Comparison of ENCODE assay signal across 11 mouse cellular contexts in the genomic region with DNA sequence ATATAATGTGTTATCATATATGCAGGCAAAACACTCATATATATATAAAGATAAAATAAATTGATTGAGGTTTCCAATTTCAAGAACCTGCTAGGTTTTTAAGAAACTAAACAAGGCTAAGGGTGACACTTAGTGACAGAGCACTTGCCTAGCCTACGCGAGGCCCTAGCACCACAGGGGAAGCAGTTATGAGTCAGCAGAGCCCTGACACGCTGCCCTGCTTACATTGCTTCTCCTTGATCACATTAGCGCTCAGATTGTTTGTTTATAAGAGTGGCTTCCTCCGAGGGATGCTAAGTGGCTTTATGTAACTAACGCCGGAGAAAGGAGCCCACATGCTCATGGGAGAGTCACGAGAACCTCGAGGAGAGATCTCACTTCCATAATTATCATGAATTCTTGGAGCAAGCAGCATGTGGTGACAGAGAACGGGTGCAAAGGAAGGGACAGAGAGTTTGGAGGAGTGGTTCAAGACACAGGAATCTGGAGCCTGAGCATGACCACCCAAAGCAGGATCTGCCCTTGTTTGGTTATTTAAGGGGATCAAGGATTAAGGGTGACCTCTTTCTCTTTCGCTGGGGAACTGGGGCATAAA. TPM values are rescaled to one million over a fixed set of nuclear protein-coding genes. Genes with fewer than 3 reads are reported as not detected.
DNase-seq lines count a peak whose midpoint lies in the region; ATAC-seq and TF ChIP-seq lines count a peak whose summit lies in the region.
"Had no signal": no experiment of that assay in that cellular context is flagged by ENCODE, and none has a peak within 500 bp of the region (broad histone marks: within the 10 kb centered on the region; RNA-seq: fewer than 3 reads in every experiment).

No protein-coding gene starts in this region.

- H3K4me3 ChIP-seq in forebrain, postnatal 0 days (ENCODE audit: low read depth, low read length): no peak overlapping the region
- H3K4me3 ChIP-seq in forebrain, embryonic 16.5 days (replicated peaks; ENCODE audit: low read length): no peak overlapping the region
- H3K4me3 ChIP-seq in MEL (ENCODE audit: control insufficient read depth in 1 of 2, insufficient read depth in 1 of 2, low read depth in 2 of 2, low read length in 2 of 2): no peak overlapping the region
- H3K4me3 ChIP-seq: neural tube, embryonic 13.5 days had no signal

- TF ChIP-seq POLR2A in MEL (IDR thresholded peaks at IDR 0.05; ENCODE audit: control insufficient read depth in 1 of 2, insufficient read depth in 1 of 2, low read depth in 1 of 2, low read length in 2 of 2, poor library complexity in 1 of 2): no peak

- DNase-seq in forebrain, postnatal 0 days: no peak
- DNase-seq in MEL (ENCODE audit: low read depth, low spot score): peak; percentile 11
- DNase-seq in lung, postnatal 36 days: peak; percentile 13
- DNase-seq in heart, postnatal 36 days: no peak
- no peak for DNase-seq in thymus, adult 18-20 months
- DNase-seq in heart, postnatal 25 days (ENCODE audit: low spot score): no peak
- DNase-seq: heart, postnatal 10 days had no signal

- no peaks in the 10 kb centered on the region for H3K4me1 ChIP-seq in forebrain, postnatal 0 days (ENCODE audit: insufficient read depth)
- H3K4me1 ChIP-seq in forebrain, embryonic 16.5 days (replicated peaks; ENCODE audit: control insufficient read depth, insufficient read depth, low read length): no peaks in the 10 kb centered on the region
- H3K4me1 ChIP-seq in MEL (ENCODE audit: control insufficient read depth in 1 of 2, insufficient read depth in 2 of 2, low read length in 2 of 2): no peaks in the 10 kb centered on the region
- H3K4me1 ChIP-seq: neural tube, embryonic 13.5 days had no signal

- WGBS in forebrain, postnatal 0 days: 45% methylated on average over 11 of the region's 11 CpGs
- WGBS in forebrain, embryonic 16.5 days: 59% methylated on average over 11 of the region's 11 CpGs

- TF ChIP-seq EP300 in MEL (IDR thresholded peaks at IDR 0.05; ENCODE audit: low read depth in 1 of 2, low read length in 2 of 2): no peak

- H3K36me3 ChIP-seq in forebrain, postnatal 0 days (ENCODE audit: insufficient read depth): no peaks in the 10 kb centered on the region
- H3K36me3 ChIP-seq in forebrain, embryonic 16.5 days (ENCODE audit: control insufficient read depth, insufficient read depth): no peaks in the 10 kb centered on the region
- no peaks in the 10 kb centered on the region for H3K36me3 ChIP-seq in MEL (ENCODE audit: control insufficient read depth in 1 of 2, insufficient read depth in 2 of 2, low read length in 2 of 2)
- H3K36me3 ChIP-seq: neural tube, embryonic 13.5 days had no signal

- H3K9me3 ChIP-seq in forebrain, postnatal 0 days (ENCODE audit: low read length): no peaks in the 10 kb centered on the region
- H3K9me3 ChIP-seq in forebrain, embryonic 16.5 days (ENCODE audit: control insufficient read depth, low read length): no peaks in the 10 kb centered on the region
- no peaks in the 10 kb centered on the region for H3K9me3 ChIP-seq in MEL (replicated peaks; ENCODE audit: insufficient read depth, low read length)
- H3K9me3 ChIP-seq: neural tube, embryonic 13.5 days had no signal

- no peak overlapping the region for H3K9ac ChIP-seq in forebrain, postnatal 0 days
- no peak overlapping the region for H3K9ac ChIP-seq in forebrain, embryonic 16.5 days (replicated peaks; ENCODE audit: low read depth, low read length)
- no peak overlapping the region for H3K9ac ChIP-seq in MEL (ENCODE audit: control insufficient read depth, low read depth, low read length, poor library complexity, severe bottlenecking)
- H3K9ac ChIP-seq: neural tube, embryonic 13.5 days had no signal

- TF ChIP-seq RAD21 in MEL (IDR thresholded peaks at IDR 0.05; ENCODE audit: low read depth, low read length): no peak

- H3K27ac ChIP-seq in forebrain, postnatal 0 days (ENCODE audit: low read depth, low read length): no peak overlapping the region
- no peak overlapping the region for H3K27ac ChIP-seq in forebrain, embryonic 16.5 days (ENCODE audit: low read length)
- no peak overlapping the region for H3K27ac ChIP-seq in MEL (ENCODE audit: control insufficient read depth, low read depth, low read length)
- H3K27ac ChIP-seq: kidney, postnatal 0 days; neural tube, embryonic 13.5 days had no signal

- 0 out of 2 replicates have a peak, but pooled peaks have one; percentile 16 for ATAC-seq in forebrain, postnatal 0 days
- no peak for ATAC-seq in forebrain, embryonic 16.5 days
- ATAC-seq in hematopoietic stem cell, adult 5-6 weeks (replicated peaks in 1 of 2; ENCODE audit: insufficient read depth in 1 of 2, low FRiP score in 2 of 2, low TSS enrichment in 1 of 2, low read depth in 1 of 2, poor library complexity in 2 of 2, severe bottlenecking in 2 of 2): peak; percentile 68 to 85; a peak in 3 of 4 replicates

- H3K4me2 ChIP-seq in forebrain, postnatal 0 days (ENCODE audit: low read depth): no peak overlapping the region
- H3K4me2 ChIP-seq in forebrain, embryonic 16.5 days (ENCODE audit: low read length): no peak overlapping the region
- H3K4me2 ChIP-seq: neural tube, embryonic 13.5 days had no signal

- no peaks in the 10 kb centered on the region for H3K27me3 ChIP-seq in forebrain, postnatal 0 days (ENCODE audit: insufficient read depth, low read length)
- no peaks in the 10 kb centered on the region for H3K27me3 ChIP-seq in forebrain, embryonic 16.5 days (replicated peaks; ENCODE audit: control insufficient read depth, insufficient read depth, low read length)
- H3K27me3 ChIP-seq in MEL (ENCODE audit: control insufficient read depth in 1 of 2, insufficient read depth in 2 of 2, low read length in 2 of 2): no peaks in the 10 kb centered on the region
- H3K27me3 ChIP-seq: neural tube, embryonic 13.5 days had no signal

- TF ChIP-seq CTCF in forebrain, postnatal 0 days (IDR thresholded peaks at IDR 0.05; ENCODE audit: low read depth): no peak
- TF ChIP-seq CTCF in MEL (IDR thresholded peaks at IDR 0.05 in 2 of 3, conservative IDR thresholded peaks at IDR 0.05 in 1 of 3; ENCODE audit: control insufficient read depth in 1 of 3, insufficient read depth in 1 of 3, low read depth in 2 of 3, low read length in 3 of 3, poor library complexity in 1 of 3, severe bottlenecking in 1 of 3): no peak

- intact Hi-C loops in heart, postnatal 36 days (cut with DNase I): no loop called here
- intact Hi-C loops in heart, postnatal 25 days (cut with DNase I): no loop called here

- no peaks in the 10 kb centered on the region for H3K79me2 ChIP-seq in MEL (ENCODE audit: control insufficient read depth, insufficient read depth, low read length, poor library complexity)

TF ChIP-seq in MEL, 35 proteins besides CTCF, POLR2A, EP300 and RAD21:
- TF ChIP-seq MAX (IDR thresholded peaks at IDR 0.05; ENCODE audit: low read length) (no peak), MXI1 (IDR thresholded peaks at IDR 0.05; ENCODE audit: low read depth, low read length) (no peak), ZNF384 (IDR thresholded peaks at IDR 0.05; ENCODE audit: low read depth, low read length) (no peak), NRF1 (IDR thresholded peaks at IDR 0.05; ENCODE audit: insufficient read depth, low read depth, low read length, poor library complexity, severe bottlenecking) (no peak), TBP (IDR thresholded peaks at IDR 0.05; ENCODE audit: low read depth, low read length) (no peak), MEF2A (IDR thresholded peaks at IDR 0.05; ENCODE audit: extremely low read depth, insufficient replicate concordance, low read depth, low read length, poor library complexity, severe bottlenecking) (no peak), CHD2 (IDR thresholded peaks at IDR 0.05; ENCODE audit: low read length) (no peak), JUND (IDR thresholded peaks at IDR 0.05; ENCODE audit: low read depth, low read length) (no peak), KAT2A (conservative IDR thresholded peaks at IDR 0.05; ENCODE audit: low read depth, low read length) (no peak)

RNA-seq across cellular contexts. Expression of gene Tspan5, which starts 55.3 kb away (rescaled TPM):
- 149 and 172 TPM in 2 replicates for total RNA-seq in forebrain, postnatal 0 days (2014; rRNA removed)
- polyA plus RNA-seq in forebrain, postnatal 0 days (2015; fragmentation: Nextera tagmentation; extraction: Ambion mirVana): 96.8 and 123 TPM in 2 replicates
- 98.7 and 113 TPM in 2 replicates for polyA plus RNA-seq in forebrain, embryonic 16.5 days (2015; fragmentation: Nextera tagmentation; extraction: Ambion mirVana)
- total RNA-seq in MEL (2012; rRNA removed): 28.1 and 28.8 TPM in 2 replicates
- 10 to 100 TPM in 1 of 2 experiments, not detected in 1; 35.1 TPM for polyA plus RNA-seq in MEL (2012; ENCODE audit: insufficient read depth in 1 of 2, insufficient read length in 2 of 2, low read depth in 1 of 2, low replicate concordance in 2 of 2, missing spikeins in 1 of 2)
- total RNA-seq in hematopoietic stem cell, adult 5-6 weeks (2017): 32.5 and 34.0 TPM in 2 replicates
- total RNA-seq in heart, postnatal 36 days (2021): 1 to 10 TPM; 7.3 to 8.6 TPM
- total RNA-seq in heart, postnatal 25 days (2021): 1 to 10 TPM; 7.2 to 8.6 TPM

Comparison
In these comparisons a context has a peak if more than half of its experiments do, and no peak if none do; other contexts are left out.
1. DNase-seq: peak in MEL (single experiment) and lung, postnatal 36 days (single experiment); none in forebrain, postnatal 0 days (single experiment), heart, postnatal 36 days (0 of 2), thymus, adult 18-20 months (0 of 2) and heart, postnatal 25 days (single experiment).